Mouse (Mus musculus) E14TG2a.4 (cell line): Measurements from ENCODE around the gene Nr5a2.

Experiments used
- CTCF ChIP-seq: conservative IDR thresholded peaks from 2 replicates; pipeline ENCODE4 v1.5.1; 2014; ENCODE audit warnings: low read length
- NANOG ChIP-seq: IDR thresholded peaks from 2 replicates; pipeline ENCODE4 v1.6.1; 2014; ENCODE audit warnings: borderline replicate concordance, low read length, mixed read lengths
- POU5F1 ChIP-seq: IDR thresholded peaks from 2 replicates; pipeline ENCODE4 v1.6.1; 2014; ENCODE audit warnings: low read length, borderline replicate concordance

GRCm38 (mm10) chr1:136883458-136884174 lies 76.6 kb downstream of the Nr5a2 start:
- TF ChIP-seq CTCF (no peak), POU5F1 (no peak), NANOG (no peak)
